In the genomic region with DNA sequence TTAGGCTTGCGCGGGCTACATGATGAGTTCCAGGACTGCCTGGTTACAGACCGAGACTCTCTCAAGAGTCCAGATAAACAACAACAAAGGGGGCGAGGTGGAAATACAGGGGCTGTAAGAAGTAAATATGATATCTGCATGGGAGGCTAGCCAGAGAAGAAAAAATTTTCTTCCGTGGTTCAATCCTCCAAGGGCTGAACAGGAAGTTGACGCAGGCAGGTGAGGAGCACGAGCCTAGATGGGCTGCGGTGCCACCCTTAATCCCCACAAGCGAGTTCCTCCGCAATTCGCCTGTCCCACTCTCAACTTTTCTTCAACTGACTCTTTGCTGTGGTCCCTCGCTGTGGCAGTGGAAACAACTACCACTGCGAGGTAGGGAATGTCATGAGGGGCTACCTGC, we compare ENCODE assay signal across 8 mouse cellular contexts. TPM values are rescaled to one million over a fixed set of nuclear protein-coding genes. Genes with fewer than 3 reads are reported as not detected.
DNase-seq lines count a peak whose midpoint lies in the region; ATAC-seq and TF ChIP-seq lines count a peak whose summit lies in the region.

No protein-coding gene starts in this region.

- H3K4me1 ChIP-seq in kidney, embryonic 16.5 days (ENCODE audit: insufficient read depth, low read length) = peaks cover 8% of the 10 kb centered on the region; the same call in 1 of the 2 replicates
- no peaks in the 10 kb centered on the region; the same call in 1 of the 2 replicates for H3K4me1 ChIP-seq in bone marrow, adult 2 months (ENCODE audit: control insufficient read depth, insufficient read depth, low read length)
- peaks cover 6% of the 10 kb centered on the region; the same call in 1 of the 2 replicates for H3K4me1 ChIP-seq in hindbrain, embryonic 10.5 days (replicated peaks)

- no peak for TF ChIP-seq CTCF in bone marrow, adult 2 months (IDR thresholded peaks at IDR 0.05; ENCODE audit: control insufficient read depth, insufficient read depth, low read length)

- H3K36me3 ChIP-seq in kidney, embryonic 16.5 days (ENCODE audit: insufficient read depth, low read length) = no peaks in the 10 kb centered on the region
- no peaks in the 10 kb centered on the region for H3K36me3 ChIP-seq in hindbrain, embryonic 10.5 days

- no peak for ATAC-seq in kidney, embryonic 16.5 days (ENCODE audit: low FRiP score, low TSS enrichment)

- DNase-seq in kidney, adult 9 months = no peak
- no peak for DNase-seq in hindbrain, embryonic 10.5 days (ENCODE audit: low spot score)
- peak; percentile 41 for DNase-seq in lung, postnatal 10 days
- DNase-seq in adrenal gland, adult 18-20 months (ENCODE audit: low spot score in 2 of 2) = no peak
- no peak for DNase-seq in layer of hippocampus, adult 9-11 months
- no peak for DNase-seq in thymus, postnatal 4 days

- peak overlapping the region; percentile 32 for H3K9ac ChIP-seq in kidney, embryonic 16.5 days (replicated peaks; ENCODE audit: low read length)

- H3K4me3 ChIP-seq in kidney, embryonic 16.5 days (ENCODE audit: low read length) = peak overlapping the region; percentile 91
- peak overlapping the region; percentile 58 for H3K4me3 ChIP-seq in bone marrow, adult 2 months (replicated peaks; ENCODE audit: control insufficient read depth, low read depth, low read length)
- peak overlapping the region; percentile 79 for H3K4me3 ChIP-seq in hindbrain, embryonic 10.5 days

- H3K27ac ChIP-seq in kidney, embryonic 16.5 days (ENCODE audit: low read length) = peak overlapping the region; percentile 84
- no peak overlapping the region for H3K27ac ChIP-seq in bone marrow, adult 2 months (ENCODE audit: control insufficient read depth, insufficient read depth, low read depth, low read length, poor library complexity)
- H3K27ac ChIP-seq in hindbrain, embryonic 10.5 days = peak overlapping the region; percentile 88

- H3K9me3 ChIP-seq in kidney, embryonic 16.5 days (ENCODE audit: low read length) = no peaks in the 10 kb centered on the region
- no peaks in the 10 kb centered on the region for H3K9me3 ChIP-seq in hindbrain, embryonic 10.5 days

- 3% methylated on average over 13 of the region's 13 CpGs for WGBS in kidney, embryonic 16.5 days
- 4% methylated on average over 13 of the region's 13 CpGs for WGBS in bone marrow, adult 2 months
- WGBS in hindbrain, embryonic 10.5 days = 4% methylated on average over 13 of the region's 13 CpGs

- TF ChIP-seq POLR2A in bone marrow, adult 2 months (IDR thresholded peaks at IDR 0.05; ENCODE audit: borderline replicate concordance, control insufficient read depth, low read depth, low read length) = no peak

- H3K4me2 ChIP-seq in kidney, embryonic 16.5 days (replicated peaks; ENCODE audit: low read depth, low read length) = peak overlapping the region; percentile 58

- H3K27me3 ChIP-seq in kidney, embryonic 16.5 days (ENCODE audit: insufficient read depth, low read length) = no peaks in the 10 kb centered on the region
- peaks cover 19% of the 10 kb centered on the region for H3K27me3 ChIP-seq in hindbrain, embryonic 10.5 days (ENCODE audit: insufficient read depth, poor library complexity, severe bottlenecking)

RNA-seq across cellular contexts. Expression of gene Myo6, which starts 0.6 kb away (rescaled TPM):
- polyA plus RNA-seq in kidney, embryonic 16.5 days (2015; fragmentation: Nextera tagmentation; extraction: Ambion mirVana) = 62.6 and 70.7 TPM in 2 replicates
- 7.4 and 16.4 TPM in 2 replicates for polyA plus RNA-seq in bone marrow, adult 2 months (2011; ENCODE audit: insufficient read depth, insufficient read length, low replicate concordance, missing spikeins)
- polyA plus RNA-seq in hindbrain, embryonic 10.5 days (2016; fragmentation: Nextera tagmentation; extraction: Ambion mirVana) = 8.8 and 11.2 TPM in 2 replicates
- 10 to 100 TPM; 26.1 to 30.2 TPM for total RNA-seq in adrenal gland, adult 18-20 months (2021)
